Mouse (Mus musculus): Measurements from ENCODE around the gene Prkci. TPM values are rescaled to one million over a fixed set of nuclear protein-coding genes. Genes with fewer than 3 reads are reported as not detected.

Prkci gene
- polyA plus RNA-seq, 1 experiment from 2014 or later = 38.5 TPM

GRCm38 (mm10) chr3:31022895-31023436, 27.4 kb downstream of the Prkci start:
- Histone ChIP-seq H3K4me3 (replicated peaks) (no peak overlapping the region), H3K4me2 (replicated peaks) (no peak overlapping the region)
- 20% methylated on average over 7 of the region's 7 CpGs for WGBS

GRCm38 (mm10) chr3:31027718-31028117, 32.2 kb downstream of the Prkci start:
- Histone ChIP-seq H3K4me1 (replicated peaks) (peaks cover 6% of the 10 kb centered on the region), H3K4me2 (replicated peaks) (no peak overlapping the region), H3K9me3 (no peaks in the 10 kb centered on the region), H3K27ac (no peak overlapping the region), H3K9ac (no peak overlapping the region), H3K4me3 (replicated peaks) (no peak overlapping the region), H3K36me3 (0 out of 2 replicates have a peak, but pooled peaks cover 4% of the 10 kb centered on the region), H3K27me3 (replicated peaks) (no peaks in the 10 kb centered on the region)
- 88% methylated on average over 8 of the region's 8 CpGs for WGBS
- no peak for ATAC-seq

More at GRCm38 (mm10) chr3:31022895-31023436, 27.4 kb downstream of the Prkci start:
- H3K4me1 ChIP-seq (replicated peaks) = peaks cover 7% of the 10 kb centered on the region
- H3K36me3 ChIP-seq = 0 out of 2 replicates have a peak, but pooled peaks cover 6% of the 10 kb centered on the region
- no peaks in the 10 kb centered on the region for H3K27me3 ChIP-seq (replicated peaks)
- ATAC-seq = peak; percentile 72
- no peak overlapping the region for H3K9ac ChIP-seq
- H3K27ac ChIP-seq = peak overlapping the region; percentile 19; the same call in 1 of the 2 replicates
- H3K9me3 ChIP-seq = no peaks in the 10 kb centered on the region

GRCm38 (mm10) chr3:31031621-31032020, 36.1 kb downstream of the Prkci start:
- 92% methylated on average over 9 of the region's 9 CpGs for WGBS

DNA sequence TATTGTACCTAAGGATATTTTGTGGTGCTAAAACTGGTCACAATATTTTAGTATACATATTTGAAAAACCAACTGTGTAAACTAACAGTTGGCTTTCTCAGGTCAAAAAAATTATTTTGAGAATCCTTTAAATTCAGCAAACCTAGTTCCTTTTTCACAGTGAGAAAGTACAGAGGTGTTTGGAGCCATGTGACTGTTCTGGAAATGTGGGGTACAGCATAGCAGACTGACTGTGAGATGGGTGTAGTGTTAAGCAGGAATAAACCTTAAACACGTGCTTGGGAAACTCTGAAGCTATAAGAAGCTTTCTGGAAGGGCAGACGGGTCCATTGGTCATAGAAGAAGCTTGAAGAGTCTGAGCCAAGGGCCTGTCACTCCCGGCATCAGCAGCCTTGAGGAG, 38.1 kb downstream of the Prkci start:
- 0 out of 2 replicates have a peak, but pooled peaks cover 4% of the 10 kb centered on the region for H3K36me3 ChIP-seq
- H3K9ac ChIP-seq = no peak overlapping the region
- H3K4me1 ChIP-seq (replicated peaks) = no peaks in the 10 kb centered on the region
- WGBS = 88% methylated on average over 3 of the region's 3 CpGs
- ATAC-seq = no peak
- no peaks in the 10 kb centered on the region for H3K9me3 ChIP-seq
- H3K4me3 ChIP-seq (replicated peaks) = no peak overlapping the region
- no peak overlapping the region for H3K4me2 ChIP-seq (replicated peaks)
- H3K27me3 ChIP-seq (replicated peaks) = no peaks in the 10 kb centered on the region
- H3K27ac ChIP-seq = no peak overlapping the region

More at GRCm38 (mm10) chr3:31031621-31032020, 36.1 kb downstream of the Prkci start:
- no peak overlapping the region for H3K27ac ChIP-seq
- H3K4me1 ChIP-seq (replicated peaks) = no peaks in the 10 kb centered on the region
- H3K27me3 ChIP-seq (replicated peaks) = no peaks in the 10 kb centered on the region
- no peak for ATAC-seq
- no peaks in the 10 kb centered on the region for H3K9me3 ChIP-seq
- no peak overlapping the region for H3K9ac ChIP-seq
- H3K36me3 ChIP-seq = 0 out of 2 replicates have a peak, but pooled peaks cover 4% of the 10 kb centered on the region
- no peak overlapping the region for H3K4me3 ChIP-seq (replicated peaks)
- H3K4me2 ChIP-seq (replicated peaks) = no peak overlapping the region

DNA sequence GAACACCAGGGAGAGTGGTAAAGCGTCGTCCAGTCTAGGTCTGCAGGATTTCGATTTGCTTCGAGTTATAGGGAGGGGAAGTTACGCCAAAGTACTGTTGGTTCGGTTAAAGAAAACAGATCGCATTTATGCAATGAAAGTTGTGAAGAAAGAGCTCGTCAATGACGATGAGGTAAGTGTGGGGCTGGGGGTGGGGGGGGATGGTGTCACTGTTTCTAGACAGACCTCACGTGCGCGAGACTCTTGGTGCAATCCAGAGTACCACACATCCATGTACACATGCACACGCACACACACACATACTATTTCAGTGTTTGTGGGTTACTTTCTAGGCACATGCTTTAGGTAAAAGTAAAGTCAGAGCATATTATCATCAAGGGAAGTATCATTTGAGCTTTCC, 42.3 kb downstream of the Prkci start:
- Histone ChIP-seq H3K4me2 (replicated peaks) (no peak overlapping the region), H3K9ac (no peak overlapping the region), H3K27me3 (replicated peaks) (no peaks in the 10 kb centered on the region), H3K36me3 (peaks cover 9% of the 10 kb centered on the region), H3K27ac (no peak overlapping the region), H3K4me3 (replicated peaks) (no peak overlapping the region), H3K9me3 (no peaks in the 10 kb centered on the region), H3K4me1 (replicated peaks) (no peaks in the 10 kb centered on the region)
- 90% methylated on average over 13 of the region's 13 CpGs for WGBS
- ATAC-seq = no peak

- no peak overlapping the region for H3K9ac ChIP-seq
- H3K9me3 ChIP-seq = no peaks in the 10 kb centered on the region
- whole genome bisulfite sequencing = 87% methylated on average over 10 of the region's 10 CpGs
- no peak overlapping the region for H3K27ac ChIP-seq
- peaks cover 9% of the 10 kb centered on the region for H3K36me3 ChIP-seq
- no peaks in the 10 kb centered on the region for H3K4me1 ChIP-seq (replicated peaks)
- H3K27me3 ChIP-seq (replicated peaks) = no peaks in the 10 kb centered on the region
- no peak overlapping the region for H3K4me3 ChIP-seq (replicated peaks)
- no peak overlapping the region for H3K4me2 ChIP-seq (replicated peaks)
- peak; percentile 47; the same call in 1 of the 2 replicates for ATAC-seq
Observed at GRCm38 (mm10) chr3:31038689-31039088, 43.1 kb downstream of the Prkci start.

DNA sequence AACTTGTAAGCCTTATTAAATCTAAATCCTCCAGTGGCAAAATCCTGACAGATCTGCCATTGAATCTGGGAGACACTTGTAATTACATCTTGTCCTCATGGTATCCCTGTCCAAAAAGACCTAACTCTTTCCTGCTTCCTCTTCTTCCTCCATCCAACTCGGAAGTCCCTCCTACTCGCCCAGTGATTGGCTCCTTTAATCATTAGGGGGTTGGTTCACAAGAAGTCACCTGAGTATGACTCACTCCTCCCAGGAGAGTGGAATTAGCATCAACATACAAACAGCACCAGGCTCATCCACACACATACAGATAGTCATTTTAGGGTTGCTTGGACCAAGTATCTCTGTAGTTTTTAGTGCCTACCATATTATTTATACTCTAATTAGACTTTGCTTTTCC, 47.4 kb downstream of the Prkci start:
- no peak overlapping the region for H3K27ac ChIP-seq
- no peaks in the 10 kb centered on the region for H3K4me1 ChIP-seq (replicated peaks)
- H3K4me3 ChIP-seq (replicated peaks) = no peak overlapping the region
- H3K9ac ChIP-seq = no peak overlapping the region
- no peaks in the 10 kb centered on the region for H3K9me3 ChIP-seq
- WGBS = 89% methylated on average over 2 of the region's 2 CpGs
- ATAC-seq = no peak
- peaks cover 9% of the 10 kb centered on the region for H3K36me3 ChIP-seq
- no peak overlapping the region for H3K4me2 ChIP-seq (replicated peaks)
- H3K27me3 ChIP-seq (replicated peaks) = no peaks in the 10 kb centered on the region

DNA sequence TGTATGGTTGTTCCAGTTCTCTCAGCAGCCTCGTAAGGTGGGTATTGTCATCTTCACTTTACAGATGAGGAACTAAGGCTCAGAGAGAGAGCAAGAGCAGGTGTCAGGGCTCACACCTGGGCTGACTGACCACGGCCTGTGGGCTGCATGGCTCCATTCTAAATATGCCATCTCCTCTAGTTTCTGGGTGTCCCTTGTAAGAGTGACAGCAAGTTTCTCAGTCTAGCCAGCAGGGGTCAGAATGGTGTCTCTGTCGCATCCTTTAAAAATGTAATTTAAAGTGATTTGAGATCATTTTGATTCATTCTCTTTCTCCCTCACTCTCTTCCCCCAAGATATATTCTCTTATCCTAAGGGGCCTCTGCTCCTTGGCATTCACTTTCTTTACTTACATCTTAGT, 51.7 kb downstream of the Prkci start:
- Histone ChIP-seq H3K9me3 (no peaks in the 10 kb centered on the region), H3K36me3 (peaks cover 4% of the 10 kb centered on the region)
- WGBS = 76% methylated on average over 3 of the region's 3 CpGs

DNA sequence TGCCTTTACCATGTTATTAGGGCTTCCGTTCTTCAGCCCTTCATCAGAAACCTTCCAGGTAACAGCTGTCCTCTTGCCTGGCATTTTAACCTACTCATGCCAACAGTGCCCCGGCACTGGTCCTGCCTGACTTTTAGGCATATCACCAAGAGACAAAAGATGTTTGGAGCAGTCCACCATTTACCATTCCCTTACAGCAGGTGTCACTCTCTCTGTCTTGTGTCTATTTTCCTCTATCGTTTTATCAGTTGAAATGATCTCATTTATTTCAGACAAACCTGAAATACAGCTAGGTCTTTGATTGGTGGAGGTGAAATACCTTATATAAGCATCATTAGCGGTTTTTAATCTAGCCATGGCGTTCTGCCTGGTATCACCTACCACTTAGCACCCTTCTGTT, 53.5 kb downstream of the Prkci start:
- Histone ChIP-seq H3K9ac (no peak overlapping the region), H3K9me3 (no peaks in the 10 kb centered on the region), H3K27ac (no peak overlapping the region), H3K27me3 (replicated peaks) (no peaks in the 10 kb centered on the region), H3K4me3 (replicated peaks) (no peak overlapping the region), H3K4me1 (replicated peaks) (no peaks in the 10 kb centered on the region), H3K36me3 (0 out of 2 replicates have a peak, but pooled peaks cover 2% of the 10 kb centered on the region), H3K4me2 (replicated peaks) (no peak overlapping the region)
- no peak for ATAC-seq
- WGBS = 92% methylated on average over 5 of the region's 5 CpGs

More for the DNA sequence above, 51.7 kb downstream of the Prkci start:
- no peak for ATAC-seq
- no peak overlapping the region for H3K4me3 ChIP-seq (replicated peaks)
- no peaks in the 10 kb centered on the region for H3K27me3 ChIP-seq (replicated peaks)
- H3K4me2 ChIP-seq (replicated peaks) = no peak overlapping the region
- H3K27ac ChIP-seq = no peak overlapping the region
- H3K9ac ChIP-seq = no peak overlapping the region
- no peaks in the 10 kb centered on the region for H3K4me1 ChIP-seq (replicated peaks)

DNA sequence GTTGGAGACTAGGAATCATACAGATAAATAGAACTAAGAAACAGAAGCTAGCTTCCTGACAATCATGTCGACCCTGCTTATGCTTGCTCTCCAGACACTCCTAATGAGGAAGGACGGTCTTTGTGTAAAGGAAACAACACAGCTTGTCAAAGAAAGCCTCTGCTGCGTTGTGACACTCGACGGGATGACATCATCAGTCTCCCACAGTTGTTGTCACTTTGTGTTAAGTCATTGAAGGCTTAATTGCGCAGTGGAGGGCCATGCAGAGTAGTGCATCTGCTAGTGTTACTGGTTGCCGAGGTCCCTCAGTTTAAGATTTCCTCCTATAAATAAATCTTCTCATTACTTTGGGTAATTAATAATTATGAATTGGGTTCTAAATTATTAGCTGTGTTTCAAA, 54.8 kb downstream of the Prkci start:
- H3K4me3 ChIP-seq (replicated peaks) = no peak overlapping the region
- no peak overlapping the region for H3K4me2 ChIP-seq (replicated peaks)
- no peaks in the 10 kb centered on the region for H3K4me1 ChIP-seq (replicated peaks)
- no peak overlapping the region for H3K9ac ChIP-seq
- no peak overlapping the region for H3K27ac ChIP-seq
- no peaks in the 10 kb centered on the region for H3K9me3 ChIP-seq
- H3K36me3 ChIP-seq = 0 out of 2 replicates have a peak, but pooled peaks cover 2% of the 10 kb centered on the region
- WGBS = 75% methylated on average over 7 of the region's 7 CpGs
- ATAC-seq = no peak
- H3K27me3 ChIP-seq (replicated peaks) = no peaks in the 10 kb centered on the region

GRCm38 (mm10) chr3:31051730-31052129, 56.2 kb downstream of the Prkci start:
- Histone ChIP-seq H3K27ac (no peak overlapping the region), H3K9ac (no peak overlapping the region), H3K4me3 (replicated peaks) (no peak overlapping the region), H3K9me3 (no peaks in the 10 kb centered on the region), H3K36me3 (0 out of 2 replicates have a peak, but pooled peaks cover 2% of the 10 kb centered on the region), H3K27me3 (replicated peaks) (no peaks in the 10 kb centered on the region), H3K4me1 (replicated peaks) (no peaks in the 10 kb centered on the region), H3K4me2 (replicated peaks) (no peak overlapping the region)
- ATAC-seq = no peak
- 88% methylated on average over 9 of the region's 9 CpGs for WGBS

DNA sequence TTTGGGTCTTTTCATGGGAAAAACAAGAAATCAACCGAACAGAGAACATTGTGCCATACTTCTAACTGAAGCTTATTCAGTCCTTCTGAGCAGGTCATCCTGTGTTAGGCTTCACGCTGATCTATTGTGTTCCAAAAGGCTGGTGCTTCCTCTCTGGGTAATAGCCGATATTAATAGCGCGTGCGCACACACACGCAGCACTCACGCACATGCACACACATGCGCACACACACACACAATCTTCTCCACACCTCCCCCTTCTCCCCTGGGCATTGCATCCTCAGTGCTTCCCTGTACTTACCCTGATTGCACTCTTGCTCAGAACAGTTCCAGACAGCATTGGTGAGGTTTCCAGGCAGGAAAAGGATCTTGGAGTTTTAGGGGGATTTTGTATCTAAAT, 57.6 kb downstream of the Prkci start:
- H3K9me3 ChIP-seq = no peaks in the 10 kb centered on the region
- H3K4me3 ChIP-seq (replicated peaks) = no peak overlapping the region
- ATAC-seq = no peak
- no peak overlapping the region for H3K4me2 ChIP-seq (replicated peaks)
- no peaks in the 10 kb centered on the region for H3K27me3 ChIP-seq (replicated peaks)
- H3K36me3 ChIP-seq = 0 out of 2 replicates have a peak, but pooled peaks cover 2% of the 10 kb centered on the region
- 96% methylated on average over 9 of the region's 9 CpGs for WGBS
- H3K9ac ChIP-seq = no peak overlapping the region
- no peak overlapping the region for H3K27ac ChIP-seq
- H3K4me1 ChIP-seq (replicated peaks) = no peaks in the 10 kb centered on the region

- no peaks in the 10 kb centered on the region for H3K27me3 ChIP-seq (replicated peaks)
Observed at GRCm38 (mm10) chr3:31054888-31055287, 59.3 kb downstream of the Prkci start.

More at GRCm38 (mm10) chr3:31054888-31055287, 59.3 kb downstream of the Prkci start:
- Histone ChIP-seq H3K36me3 (0 out of 2 replicates have a peak, but pooled peaks cover 2% of the 10 kb centered on the region), H3K4me1 (replicated peaks) (no peaks in the 10 kb centered on the region), H3K9ac (no peak overlapping the region), H3K9me3 (no peaks in the 10 kb centered on the region), H3K27ac (no peak overlapping the region), H3K4me3 (replicated peaks) (no peak overlapping the region), H3K4me2 (replicated peaks) (no peak overlapping the region)
- no peak for ATAC-seq
- WGBS = 74% methylated on average over 8 of the region's 8 CpGs
